Mouse (Mus musculus) embryonic facial prominence, embryonic 15.5 days (tissue): ENCODE data around the gene Nubp2. TPM values are rescaled to one million over a fixed set of nuclear protein-coding genes. Genes with fewer than 3 reads are reported as not detected.

ENCODE experiments used
- ATAC-seq: fragments of 200-750 bp; cut with Nextera tagmentation; 2 replicates; pipeline ENCODE4 v1.8.0; 2017; ENCODE audit warnings: low read depth, moderate TSS enrichment; ENCODE audit not compliant: insufficient number of reproducible peaks, low FRiP score, low TSS enrichment
- H3K27ac ChIP-seq: fragments of 300-500 bp; sonication (generic); replicated peaks from 2 replicates; pipeline ENCODE4 v1.5.1; 2015; ENCODE audit warnings: mild to moderate bottlenecking, inconsistent platforms
- H3K27me3 ChIP-seq: fragments of 300-500 bp; sonication (generic); 2 replicates; pipeline ENCODE4 v1.6.1; 2015; ENCODE audit warnings: inconsistent platforms
- H3K36me3 ChIP-seq: fragments of 300-500 bp; sonication (generic); 2 replicates; pipeline ENCODE4 v1.6.1; 2015; ENCODE audit warnings: mild to moderate bottlenecking, inconsistent platforms
- H3K4me1 ChIP-seq: fragments of 300-500 bp; sonication (generic); 2 replicates; pipeline ENCODE4 v1.6.1; 2015; ENCODE audit warnings: inconsistent platforms
- H3K4me2 ChIP-seq: fragments of 300-500 bp; sonication (generic); replicated peaks from 2 replicates; pipeline ENCODE4 v1.6.1; 2015; ENCODE audit warnings: mild to moderate bottlenecking, inconsistent platforms
- H3K4me3 ChIP-seq: fragments of 300-500 bp; sonication (generic); replicated peaks from 2 replicates; pipeline ENCODE4 v1.5.1; 2015; ENCODE audit warnings: mild to moderate bottlenecking, inconsistent platforms
- H3K9ac ChIP-seq: fragments of 300-500 bp; sonication (generic); 2 replicates; pipeline ENCODE4 v1.6.1; 2015; ENCODE audit warnings: inconsistent platforms
- H3K9me3 ChIP-seq: fragments of 300-500 bp; sonication (generic); replicated peaks from 2 replicates; pipeline ENCODE4 v1.6.1; 2016; ENCODE audit warnings: inconsistent platforms
- WGBS: fragments of 180-500 bp; shearing (Covaris S2); methylation state at CpG from one replicate; pipeline ENCODE4 v1.1.7; 2015; 5-methylcytosine and 5-hydroxymethylcytosine counted together
- polyA plus RNA-seq: library from polyadenylated mRNA; unstranded; fragments of >200 nt; fragmentation: Nextera tagmentation; extraction: Ambion mirVana; gene quantifications from 2 replicates; pipeline ENCODE4 v1.2.1, GENCODE M21; 2015

The Nubp2 gene
- 48.9 and 49.6 TPM in 2 replicates for polyA plus RNA-seq

DNA sequence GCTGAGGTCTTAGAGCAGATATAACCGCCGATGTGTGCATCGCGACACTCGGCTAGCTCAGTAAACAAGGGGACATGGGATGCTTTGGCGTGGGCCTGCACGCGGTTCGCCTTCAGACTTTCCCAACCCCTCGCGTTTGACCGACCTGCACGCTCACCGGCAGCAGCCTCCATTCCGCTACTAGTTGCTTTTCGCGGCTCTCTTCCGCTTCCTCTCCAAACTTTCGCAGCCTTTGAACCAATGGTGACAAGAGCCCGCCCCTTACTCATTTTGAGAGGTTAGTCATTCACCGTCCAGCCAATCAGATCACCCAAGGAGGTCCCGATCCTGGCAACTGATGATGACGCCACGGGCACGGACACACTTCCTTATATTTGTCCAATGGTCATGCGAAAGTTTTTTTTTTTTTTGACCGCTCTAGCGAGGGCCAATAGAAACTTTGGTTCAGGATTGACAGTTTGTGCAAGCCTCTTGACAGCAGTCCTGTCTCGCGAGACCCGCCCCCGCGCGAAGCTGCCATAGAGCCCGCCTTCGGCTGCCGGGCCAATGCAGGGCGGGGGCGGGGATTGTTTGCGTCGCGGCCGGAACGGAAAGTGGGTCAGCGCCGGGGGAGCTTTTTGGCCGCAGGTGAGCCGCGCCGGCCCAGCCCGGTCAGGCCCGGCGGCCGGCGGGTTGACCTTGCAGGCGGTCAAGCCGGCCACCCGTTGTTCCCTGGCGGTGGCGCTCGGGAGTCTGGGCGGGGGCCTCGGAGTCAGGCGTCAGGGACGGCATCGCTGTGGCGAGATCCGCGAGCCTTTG lies at the start of gene Nubp2, which contains the start of gene Spsb3:
Gene Nubp2, minus strand, starts transcription at position 216 of the 798 bp plus-strand sequence.
Gene Spsb3, plus strand, starts transcription at position 510 of the 798 bp plus-strand sequence.
- peak within 1 kb of the TSS; percentile 82 for H3K27ac ChIP-seq
- under 1% methylated on average over 69 of the region's 69 CpGs for WGBS
- no peaks in the 10 kb centered on the region for H3K9me3 ChIP-seq
- peak; percentile 94 for ATAC-seq
- peaks cover 54% of the 10 kb centered on the region for H3K36me3 ChIP-seq
- peaks cover 32% of the 10 kb centered on the region for H3K4me1 ChIP-seq
- H3K27me3 ChIP-seq, result no peaks in the 10 kb centered on the region
- peak within 1 kb of the TSS; percentile 85 for H3K9ac ChIP-seq
- peak within 1 kb of the TSS; percentile 97 for H3K4me3 ChIP-seq
- H3K4me2 ChIP-seq, result peak within 1 kb of the TSS; percentile 94

GRCm38 (mm10) chr17:24935666-24936065 lies 49.5 kb upstream of the Nubp2 start:
- peak overlapping the region; percentile 96 for H3K4me3 ChIP-seq
- ATAC-seq, result no peak

DNA sequence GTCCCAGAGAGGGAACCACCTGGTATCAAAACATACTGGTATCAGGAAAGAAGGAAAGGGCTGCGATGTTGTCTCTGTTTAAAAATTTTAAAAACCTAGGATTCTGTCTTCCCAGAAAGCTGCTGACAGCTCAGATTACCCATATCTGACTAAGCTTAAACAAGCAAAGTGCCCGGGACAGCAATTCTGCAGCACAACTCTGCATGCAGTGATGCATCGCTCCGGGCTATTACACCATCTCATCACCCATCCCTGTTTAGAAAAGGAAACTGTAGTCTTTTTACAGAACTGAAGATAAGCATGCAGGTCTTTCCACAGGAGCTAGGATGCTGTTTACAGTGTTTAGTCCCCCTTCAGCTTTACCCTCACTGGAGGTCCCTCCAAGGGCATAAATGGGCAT lies 48.8 kb upstream of the Nubp2 start:
- H3K9ac ChIP-seq, result peak overlapping the region; percentile 16
- ATAC-seq, result no peak
- no peak overlapping the region for H3K27ac ChIP-seq
- H3K9me3 ChIP-seq, result no peaks in the 10 kb centered on the region
- no peaks in the 10 kb centered on the region for H3K27me3 ChIP-seq
- peak overlapping the region; percentile 75 for H3K4me2 ChIP-seq
- H3K4me1 ChIP-seq, result peaks cover 19% of the 10 kb centered on the region
- WGBS, result 71% methylated on average over 4 of the region's 4 CpGs
- peak overlapping the region; percentile 96 for H3K4me3 ChIP-seq
- H3K36me3 ChIP-seq, result 0 out of 2 replicates have a peak, but pooled peaks cover 9% of the 10 kb centered on the region

More at GRCm38 (mm10) chr17:24935666-24936065, 49.5 kb upstream of the Nubp2 start:
- no peak overlapping the region for H3K27ac ChIP-seq
- H3K4me2 ChIP-seq, result peak overlapping the region; percentile 75
- H3K4me1 ChIP-seq, result peaks cover 19% of the 10 kb centered on the region
- H3K36me3 ChIP-seq, result 0 out of 2 replicates have a peak, but pooled peaks cover 9% of the 10 kb centered on the region
- H3K27me3 ChIP-seq, result no peaks in the 10 kb centered on the region
- H3K9ac ChIP-seq, result peak overlapping the region; percentile 16; the same call in 1 of the 2 replicates
- no peaks in the 10 kb centered on the region for H3K9me3 ChIP-seq

- no peak for ATAC-seq
- Histone ChIP-seq H3K36me3 (peaks cover 15% of the 10 kb centered on the region; the same call in 1 of the 2 replicates), H3K27me3 (no peaks in the 10 kb centered on the region), H3K4me2 (no peak overlapping the region), H3K9me3 (no peaks in the 10 kb centered on the region), H3K9ac (no peak overlapping the region), H3K27ac (no peak overlapping the region), H3K4me1 (peaks cover 19% of the 10 kb centered on the region), H3K4me3 (no peak overlapping the region)
- WGBS, result 70% methylated on average over 4 of the region's 4 CpGs
Measured at GRCm38 (mm10) chr17:24933163-24933562, 47.0 kb upstream of the Nubp2 start.

DNA sequence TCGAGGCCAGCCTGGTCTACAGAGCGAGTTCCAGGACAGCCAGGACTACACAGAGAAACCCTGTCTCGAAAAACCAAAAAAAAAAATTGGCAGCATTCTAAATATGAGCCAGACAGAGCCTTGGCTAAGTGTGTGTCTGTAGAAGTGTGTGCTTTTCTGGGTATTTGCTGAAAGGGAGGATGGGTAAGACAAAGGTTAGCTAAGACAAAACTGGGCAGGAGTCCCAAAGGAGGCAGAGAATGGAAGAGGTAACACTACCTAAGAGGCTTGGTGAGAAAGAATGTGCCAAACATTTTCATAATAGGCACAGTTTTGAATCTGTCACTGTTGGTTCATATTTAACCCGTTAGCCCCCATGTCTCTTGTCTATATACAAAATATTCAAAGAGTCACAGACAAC lies 46.3 kb upstream of the Nubp2 start:
- Histone ChIP-seq H3K4me1 (peaks cover 19% of the 10 kb centered on the region), H3K9me3 (no peaks in the 10 kb centered on the region), H3K4me3 (no peak overlapping the region), H3K36me3 (peaks cover 20% of the 10 kb centered on the region), H3K27ac (no peak overlapping the region), H3K9ac (no peak overlapping the region), H3K4me2 (no peak overlapping the region), H3K27me3 (no peaks in the 10 kb centered on the region)
- ATAC-seq, result no peak
- WGBS, result 93% methylated on average over 4 of the region's 4 CpGs

- 94% methylated on average over 1 of the region's 1 CpGs for WGBS
- no peak for ATAC-seq
- peaks cover 47% of the 10 kb centered on the region for H3K36me3 ChIP-seq
- H3K4me1 ChIP-seq, result peaks cover 2% of the 10 kb centered on the region; the same call in 1 of the 2 replicates
- H3K4me3 ChIP-seq, result no peak overlapping the region
- no peaks in the 10 kb centered on the region for H3K9me3 ChIP-seq
- H3K27me3 ChIP-seq, result no peaks in the 10 kb centered on the region
- no peak overlapping the region for H3K9ac ChIP-seq
- no peak overlapping the region for H3K4me2 ChIP-seq
- no peak overlapping the region for H3K27ac ChIP-seq
Measured at GRCm38 (mm10) chr17:24929506-24929905, 43.4 kb upstream of the Nubp2 start.

- no peaks in the 10 kb centered on the region for H3K9me3 ChIP-seq
- no peak for ATAC-seq
- no peak overlapping the region for H3K4me2 ChIP-seq
- H3K9ac ChIP-seq, result no peak overlapping the region
- WGBS, result 88% methylated on average over 1 of the region's 1 CpGs
- H3K27ac ChIP-seq, result no peak overlapping the region
- no peak overlapping the region for H3K4me3 ChIP-seq
- no peaks in the 10 kb centered on the region for H3K4me1 ChIP-seq
- H3K27me3 ChIP-seq, result no peaks in the 10 kb centered on the region
- peaks cover 93% of the 10 kb centered on the region for H3K36me3 ChIP-seq
Measured at GRCm38 (mm10) chr17:24923246-24923645, 37.1 kb upstream of the Nubp2 start.

GRCm38 (mm10) chr17:24913984-24914383 lies 27.8 kb upstream of the Nubp2 start:
- Histone ChIP-seq H3K4me1 (no peaks in the 10 kb centered on the region), H3K4me2 (no peak overlapping the region), H3K9ac (no peak overlapping the region), H3K4me3 (no peak overlapping the region), H3K27ac (no peak overlapping the region), H3K36me3 (peaks cover 97% of the 10 kb centered on the region), H3K27me3 (no peaks in the 10 kb centered on the region), H3K9me3 (no peaks in the 10 kb centered on the region)
- ATAC-seq, result no peak

- no peaks in the 10 kb centered on the region for H3K9me3 ChIP-seq
- H3K4me1 ChIP-seq, result no peaks in the 10 kb centered on the region
- 92% methylated on average over 2 of the region's 2 CpGs for WGBS
- no peaks in the 10 kb centered on the region for H3K27me3 ChIP-seq
- H3K27ac ChIP-seq, result no peak overlapping the region
- no peak overlapping the region for H3K4me2 ChIP-seq
- no peak overlapping the region for H3K9ac ChIP-seq
- ATAC-seq, result no peak
- H3K36me3 ChIP-seq, result peaks cover 98% of the 10 kb centered on the region
- H3K4me3 ChIP-seq, result no peak overlapping the region
Measured at GRCm38 (mm10) chr17:24907591-24907990, 21.4 kb upstream of the Nubp2 start.

DNA sequence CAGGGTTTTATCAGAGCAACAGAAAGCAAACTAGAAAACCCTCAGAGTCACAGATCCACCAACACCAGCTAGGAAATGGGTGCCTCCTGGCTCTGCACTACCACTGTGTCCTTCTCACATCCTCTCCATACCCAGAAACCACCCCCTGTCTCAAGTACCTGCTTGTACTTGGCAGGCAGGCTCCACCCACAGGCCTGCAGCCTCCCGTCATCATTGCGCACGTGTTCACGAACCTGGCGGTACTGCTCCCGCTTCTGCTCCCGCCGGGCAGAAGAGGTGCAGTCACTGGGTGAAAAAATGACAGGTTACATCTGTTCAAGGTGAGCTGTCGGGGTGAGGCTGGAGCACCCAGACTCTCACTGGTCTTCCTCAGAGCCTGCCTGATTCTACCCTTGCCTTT lies 17.6 kb upstream of the Nubp2 start:
- WGBS, result 89% methylated on average over 9 of the region's 9 CpGs
- ATAC-seq, result no peak
- H3K36me3 ChIP-seq, result peaks cover 100% of the 10 kb centered on the region

DNA sequence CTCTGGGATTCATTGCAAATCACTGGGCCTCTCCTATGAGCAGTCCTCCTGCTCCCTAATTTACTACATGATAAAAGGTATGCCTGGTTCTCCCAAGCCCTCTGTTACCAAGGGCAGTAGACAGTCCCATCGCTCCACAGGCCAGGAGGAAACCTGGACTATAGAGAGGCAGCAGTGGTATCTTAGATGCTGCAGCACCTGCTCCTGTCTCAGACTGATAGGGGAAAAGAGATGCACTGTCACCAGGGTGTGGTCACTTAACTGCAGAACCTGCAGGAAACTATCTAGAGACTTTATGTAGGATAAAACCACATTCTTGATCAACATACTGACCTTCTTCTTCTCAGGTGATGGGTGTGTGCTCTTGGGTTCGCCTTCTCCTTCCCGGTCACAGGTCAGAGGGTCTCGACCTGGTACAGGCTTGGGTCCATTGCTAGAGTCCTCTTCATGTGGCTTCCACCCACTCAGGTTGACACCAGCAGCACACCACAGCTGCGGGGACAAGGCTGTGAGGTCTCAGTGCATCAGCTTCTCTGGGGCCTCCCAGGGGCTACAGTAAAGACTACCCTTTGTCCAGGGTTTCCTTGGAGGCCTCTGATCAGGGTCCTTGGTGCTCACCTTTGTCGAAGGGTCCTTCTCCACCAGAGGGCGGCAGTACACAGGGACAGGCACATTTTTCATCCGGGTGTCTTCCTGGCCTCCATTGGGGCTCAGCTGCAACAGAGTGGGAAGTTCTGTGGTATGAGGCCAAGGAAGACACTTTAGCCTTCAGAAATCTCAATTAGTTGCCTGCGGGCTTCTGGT lies 16.7 kb upstream of the Nubp2 start:
- no peak for ATAC-seq
- Histone ChIP-seq H3K9ac (no peak overlapping the region), H3K4me1 (peaks cover 3% of the 10 kb centered on the region), H3K27ac (no peak overlapping the region), H3K4me3 (no peak overlapping the region), H3K9me3 (no peaks in the 10 kb centered on the region), H3K4me2 (no peak overlapping the region), H3K36me3 (peaks cover 100% of the 10 kb centered on the region), H3K27me3 (no peaks in the 10 kb centered on the region)
- WGBS, result 69% methylated on average over 9 of the region's 9 CpGs

More for the DNA sequence above, 17.6 kb upstream of the Nubp2 start:
- Histone ChIP-seq H3K9me3 (no peaks in the 10 kb centered on the region), H3K9ac (no peak overlapping the region), H3K4me2 (no peak overlapping the region), H3K4me3 (no peak overlapping the region), H3K27ac (no peak overlapping the region), H3K4me1 (no peaks in the 10 kb centered on the region), H3K27me3 (no peaks in the 10 kb centered on the region)
